Mouse (Mus musculus): ENCODE data around the gene Afm. TPM values are rescaled to one million over a fixed set of nuclear protein-coding genes. Genes with fewer than 3 reads are reported as not detected.

Afm gene
- polyA plus RNA-seq (2012; rRNA removed; ENCODE audit: low replicate concordance), result not detected in 2 replicates

DNA sequence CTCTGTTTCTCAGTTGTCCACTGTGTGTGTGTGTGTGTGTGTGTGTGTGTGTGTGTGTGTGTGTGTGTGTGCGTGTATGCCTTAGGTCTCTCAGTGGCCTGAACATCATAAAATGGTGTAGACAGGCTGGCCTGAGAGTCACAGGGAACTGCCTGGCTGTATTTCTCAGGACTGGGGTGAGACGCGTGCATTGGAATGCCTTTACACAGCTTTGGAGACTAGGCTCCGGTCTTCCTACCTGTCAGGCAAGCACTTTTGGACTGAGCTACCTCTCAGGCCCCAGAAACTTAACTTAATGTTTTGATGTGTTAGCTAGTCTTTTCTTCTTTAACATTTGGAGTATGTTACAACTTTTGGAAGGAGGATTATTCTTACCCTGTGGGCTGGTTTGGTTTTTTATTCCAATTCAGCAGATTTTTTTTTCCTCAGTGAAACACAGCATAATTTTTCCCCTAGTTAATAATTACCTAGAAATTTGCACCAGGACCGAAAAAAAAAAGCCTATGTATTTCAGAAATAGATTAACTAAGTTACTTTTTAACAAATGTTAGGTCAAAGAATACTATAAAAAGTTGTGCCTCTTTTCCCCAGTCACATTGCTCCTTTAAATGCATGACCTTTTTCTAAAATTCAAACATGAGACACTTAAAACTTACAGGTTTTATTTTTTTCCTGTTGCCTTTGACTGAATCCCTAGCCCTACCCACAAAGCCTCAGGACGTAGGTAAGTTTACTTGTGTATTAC lies at the start of gene Afm:
Afm (plus strand) TSS at position 577 of the 745 bp plus-strand sequence.

DNA sequence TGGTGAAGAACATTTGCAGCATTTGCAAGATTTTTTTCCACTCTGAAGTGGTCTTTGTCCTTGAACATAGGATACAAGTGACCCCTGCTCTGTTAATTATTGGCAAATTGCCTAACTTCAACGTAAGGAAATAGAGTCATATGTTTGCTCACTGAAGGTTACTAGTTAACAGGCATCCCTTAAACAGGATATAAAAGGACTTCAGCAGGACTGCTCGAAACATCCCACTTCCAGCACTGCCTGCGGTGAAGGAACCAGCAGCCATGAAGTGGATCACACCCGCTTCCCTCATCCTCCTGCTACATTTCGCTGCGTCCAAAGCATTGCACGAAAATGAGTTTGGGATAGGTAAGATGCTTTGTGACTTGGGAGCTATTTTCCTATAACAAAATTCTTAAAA lies 28.2 kb upstream of the Afm start, which contains the start of gene Afp:
Afp (plus strand) TSS at position 220 of the 400 bp plus-strand sequence.

DNA sequence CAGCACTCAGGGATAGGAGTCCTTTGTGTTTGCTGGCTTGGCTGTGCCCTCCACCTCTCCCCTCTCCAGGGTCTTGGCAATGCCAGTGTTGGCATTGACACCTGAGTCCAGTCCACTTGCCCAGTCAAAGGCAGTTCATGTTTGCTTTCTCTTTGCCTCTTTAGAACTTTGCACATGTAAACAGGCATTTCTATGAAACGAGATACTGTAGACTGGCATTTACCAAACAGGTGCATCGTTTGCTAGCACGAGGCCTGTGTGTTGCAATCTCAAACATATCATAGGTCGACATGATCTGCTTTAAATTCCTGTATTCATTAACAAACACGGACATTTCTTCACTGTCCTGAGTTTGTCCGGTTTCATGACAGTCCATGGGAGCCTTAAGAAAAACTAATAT lies 42.0 kb downstream of the Afm start, which contains the start of gene 5830473C10Rik:
5830473C10Rik (plus strand) TSS at position 365 of the 400 bp plus-strand sequence.

Other genes starting within 250 kb of the Afm start
- 4.4 and 7.3 TPM in 2 replicates for gene Ankrd17, start 152.4 kb upstream of the Afm start, polyA plus RNA-seq (2012; rRNA removed; ENCODE audit: low replicate concordance)
- gene Gm9958, start 151.7 kb upstream of the Afm start, polyA plus RNA-seq (2012; rRNA removed; ENCODE audit: low replicate concordance), result 0.18 and 0.28 TPM in 2 replicates
- 0.76 TPM in 1 of 2 replicates, not detected in the other for gene Alb, start 58.0 kb upstream of the Afm start, polyA plus RNA-seq (2012; rRNA removed; ENCODE audit: low replicate concordance)
- 15.4 and 53.4 TPM in 2 replicates for gene Afp, start 28.2 kb upstream of the Afm start, polyA plus RNA-seq (2012; rRNA removed; ENCODE audit: low replicate concordance)
- not detected in 2 replicates for gene 5830473C10Rik, start 42.2 kb downstream of the Afm start, polyA plus RNA-seq (2012; rRNA removed; ENCODE audit: low replicate concordance)
- gene Rassf6, start 121.7 kb downstream of the Afm start, polyA plus RNA-seq (2012; rRNA removed; ENCODE audit: low replicate concordance), result 2.8 and 3.3 TPM in 2 replicates
- gene Cxcl5, start 240.4 kb downstream of the Afm start, polyA plus RNA-seq (2012; rRNA removed; ENCODE audit: low replicate concordance), result 0.31 and 0.96 TPM in 2 replicates
- gene Ppbp, start 249.6 kb downstream of the Afm start, polyA plus RNA-seq (2012; rRNA removed; ENCODE audit: low replicate concordance), result 0.28 TPM in 2 replicates